Mouse (Mus musculus) CH12.LX (cell line): ENCODE measurements around the gene Il17c. TPM values are rescaled to one million over a fixed set of nuclear protein-coding genes. Genes with fewer than 3 reads are reported as not detected.

Source experiments
- DNase-seq: peaks from one replicate; pipeline ENCODE4 v3.0.0-alpha.2; 2013; ENCODE audit errors: extremely low read depth
- H3K27ac ChIP-seq: 2 replicates; pipeline ENCODE4 v1.5.1; 2012; ENCODE audit warnings: low read depth, mild to moderate bottlenecking, control low read depth, moderate library complexity; ENCODE audit not compliant: insufficient read depth
- H3K27me3 ChIP-seq: replicated peaks from 2 replicates; pipeline ENCODE3; 2012; ENCODE audit warnings: inconsistent platforms
- H3K36me3 ChIP-seq, 2 experiments: replicated peaks in 1 of 2; 2 replicates each; pipeline versions ENCODE3 to v1.6.1; 2012; ENCODE audit warnings: inconsistent platforms in 1 of 2, low read length in 1 of 2, mild to moderate bottlenecking in 1 of 2, mixed read lengths in 1 of 2, moderate library complexity in 1 of 2; ENCODE audit not compliant: control insufficient read depth in 1 of 2, insufficient read depth in 1 of 2
- H3K4me1 ChIP-seq, 2 experiments: 2 replicates each; pipeline ENCODE4 v1.6.1; 2012; ENCODE audit warnings: inconsistent platforms in 1 of 2, moderate library complexity in 1 of 2; ENCODE audit not compliant: insufficient read depth in 2 of 2, control insufficient read depth in 1 of 2
- H3K4me2 ChIP-seq: 2 replicates; pipeline ENCODE4 v1.6.1; 2012; ENCODE audit warnings: low read depth, mild to moderate bottlenecking, control low read depth; ENCODE audit not compliant: poor library complexity, insufficient read depth, severe bottlenecking
- H3K4me3 ChIP-seq, 3 experiments: fragments of 150-350 bp in 1 of 3; sonication (generic) in 1 of 3; replicated peaks in 1 of 3; 2 replicates each; pipeline versions ENCODE3 to v1.5.1; 2011 to 2012; ENCODE audit warnings: low read depth in 2 of 3, low read length in 2 of 3, mild to moderate bottlenecking in 2 of 3, moderate library complexity in 2 of 3, control low read depth in 1 of 3, improper control_type of control experiment in 1 of 3, inconsistent platforms in 1 of 3, mixed read lengths in 1 of 3; ENCODE audit not compliant: poor library complexity in 1 of 3
- H3K79me2 ChIP-seq: replicated peaks from 2 replicates; pipeline ENCODE4 v1.6.1; 2012; ENCODE audit warnings: mild to moderate bottlenecking, moderate library complexity; ENCODE audit not compliant: control insufficient read depth, poor library complexity, insufficient read depth, severe bottlenecking; ENCODE audit errors: extremely low read depth
- H3K9ac ChIP-seq: 2 replicates; pipeline ENCODE4 v1.6.1; 2012; ENCODE audit warnings: low read depth, mild to moderate bottlenecking, control low read depth, moderate library complexity; ENCODE audit not compliant: insufficient read depth
- H3K9me3 ChIP-seq: replicated peaks from 2 replicates; pipeline ENCODE3; 2012; ENCODE audit warnings: low read length, inconsistent platforms, mixed read lengths
- CHD2 ChIP-seq: IDR thresholded peaks from 2 replicates; pipeline ENCODE4 v1.6.1; 2011; ENCODE audit warnings: low read length, improper control_type of control experiment
- EP300 ChIP-seq: IDR thresholded peaks from 2 replicates; pipeline ENCODE4 v1.6.1; 2011; ENCODE audit warnings: low read length, improper control_type of control experiment
- ETS1 ChIP-seq: conservative IDR thresholded peaks from 2 replicates; pipeline ENCODE4 v1.6.1; 2012; ENCODE audit warnings: low read depth, mild to moderate bottlenecking, inconsistent platforms, low read length, improper control_type of control experiment, moderate library complexity
- IRF4 ChIP-seq: IDR thresholded peaks from 2 replicates; pipeline ENCODE4 v1.6.1; 2014; ENCODE audit warnings: low read depth, mild to moderate bottlenecking, inconsistent platforms, low read length, improper control_type of control experiment
- JUN ChIP-seq: IDR thresholded peaks from 2 replicates; pipeline ENCODE4 v1.6.1; 2011; ENCODE audit warnings: low read depth, mild to moderate bottlenecking, low read length, improper control_type of control experiment, moderate library complexity; ENCODE audit not compliant: insufficient read depth
- JUND ChIP-seq: conservative IDR thresholded peaks from 2 replicates; pipeline ENCODE4 v1.6.1; 2011; ENCODE audit warnings: low read depth, low read length, improper control_type of control experiment
- MXI1 ChIP-seq: IDR thresholded peaks from 2 replicates; pipeline ENCODE4 v1.6.1; 2011; ENCODE audit warnings: mild to moderate bottlenecking, low read depth, low read length, improper control_type of control experiment
- MYC ChIP-seq: IDR thresholded peaks from 2 replicates; pipeline ENCODE4 v1.6.1; 2011; ENCODE audit warnings: low read depth, mild to moderate bottlenecking, improper control_type of control experiment, low read length
- NRF1 ChIP-seq: IDR thresholded peaks from 2 replicates; pipeline ENCODE4 v1.6.1; 2014; ENCODE audit warnings: low read depth, mild to moderate bottlenecking, inconsistent platforms, low read length, improper control_type of control experiment, moderate library complexity
- POLR2AphosphoS2 ChIP-seq: IDR thresholded peaks from 2 replicates; pipeline ENCODE4 v1.6.1; 2011; ENCODE audit warnings: low read depth, low read length, improper control_type of control experiment
- RAD21 ChIP-seq: IDR thresholded peaks from 2 replicates; pipeline ENCODE4 v1.6.1; 2011; ENCODE audit warnings: low read depth, mild to moderate bottlenecking, low read length, improper control_type of control experiment, moderate library complexity
- TBP ChIP-seq: conservative IDR thresholded peaks from 2 replicates; pipeline ENCODE4 v1.6.1; 2011; ENCODE audit warnings: low read depth, low read length, improper control_type of control experiment
- USF1 ChIP-seq: IDR thresholded peaks from 2 replicates; pipeline ENCODE4 v1.6.1; 2014; ENCODE audit warnings: low read depth, mild to moderate bottlenecking, inconsistent platforms, low read length, improper control_type of control experiment
- dilution Hi-C: fragments of 300-500 bp; cut with MboI; formaldehyde crosslinking; loops from 2 replicates; pipeline ENCODE4 v1.14.3; 2020; ENCODE audit warnings: low sequenced_read_pairs; ENCODE audit not compliant: extremely low pct_unique_long_range_greater_than_20kb, extremely low pct_ligation_motif_present
- in situ Hi-C: fragments of 300-500 bp; cut with MboI; formaldehyde crosslinking; loops from 3 replicates; pipeline ENCODE4 v1.14.3; 2019; ENCODE audit warnings: low sequenced_read_pairs, low pct_ligation_motif_present, low pct_unique_long_range_greater_than_20kb, mixed read lengths
- polyA plus RNA-seq: library from polyadenylated mRNA; unstranded; fragments of >175 nt; gene quantifications from 2 replicates; pipeline ENCODE4 v1.2.1, GENCODE M21; 2012; ENCODE audit warnings: low read depth; ENCODE audit not compliant: insufficient read length
- total RNA-seq, 2 experiments: library from RNA; depleted of rRNA; stranded (reverse); fragments of 300-350 nt in 1 of 2; fragments of >200 nt in 1 of 2; gene quantifications; 2 replicates each; pipeline ENCODE4 v1.2.3; 2012 to 2014

The Il17c gene
- total and polyA plus RNA-seq, 3 experiments = 0.33 TPM; not detected in 2

- H3K27me3 ChIP-seq = no peaks in the 10 kb centered on the region
- H3K36me3 ChIP-seq = peaks cover 23 to 84% of the 10 kb centered on the region in 2 experiments
- H3K4me2 ChIP-seq = no peak overlapping the region
- peaks cover 9 to 21% of the 10 kb centered on the region in 2 experiments for H3K4me1 ChIP-seq
- H3K9me3 ChIP-seq = no peaks in the 10 kb centered on the region
- H3K27ac ChIP-seq = no peak overlapping the region
- H3K4me3 ChIP-seq = no peak overlapping the region
- in situ Hi-C loops = no loop called here
- dilution Hi-C loops = no loop called here
- no peak overlapping the region for H3K9ac ChIP-seq
- DNase-seq = no peak
- H3K79me2 ChIP-seq = peaks cover 3% of the 10 kb centered on the region; the same call in 1 of the 2 replicates
- TF ChIP-seq MXI1 = no peak
- TF ChIP-seq IRF4 = no peak
These were observed 48.1 kb downstream of the Il17c start for GRCm38 (mm10) chr8:122469965-122470364.

GRCm38 (mm10) chr8:122470691-122471090 lies 48.9 kb downstream of the Il17c start:
- Histone ChIP-seq H3K4me1 (peaks cover 10 to 24% of the 10 kb centered on the region in 2 experiments), H3K36me3 (peaks cover 23 to 76% of the 10 kb centered on the region in 2 experiments), H3K9ac (no peak overlapping the region), H3K9me3 (no peaks in the 10 kb centered on the region), H3K79me2 (peaks cover 7% of the 10 kb centered on the region; the same call in 1 of the 2 replicates)
- dilution Hi-C loops = no loop called here
- DNase-seq = no peak
- TF ChIP-seq RAD21 (no peak), NRF1 (no peak), POLR2AphosphoS2 (no peak), JUN (no peak), ETS1 (no peak), CHD2 (no peak), EP300 (no peak), MYC (no peak), TBP (no peak), USF1 (no peak), JUND (no peak)
- TF ChIP-seq, all 38 proteins: peak for 0
- Histone ChIP-seq H3K4me2 (no peak overlapping the region), H3K27me3 (no peaks in the 10 kb centered on the region), H3K27ac (no peak overlapping the region), H3K4me3 (no peak overlapping the region)
- in situ Hi-C loops = no loop called here

Other genes starting within 250 kb of the Il17c start
- 30.1 and 31.0 TPM in 2 replicates for gene Zfpm1, start 139.9 kb upstream of the Il17c start, total RNA-seq (2012; rRNA removed)
- 11.0 and 11.3 TPM in 2 replicates for gene Zfpm1, start 139.9 kb upstream of the Il17c start, total RNA-seq (2014; rRNA removed)
- 63.5 and 68.4 TPM in 2 replicates for gene Zfpm1, start 139.9 kb upstream of the Il17c start, polyA plus RNA-seq
- 0.25 and 0.46 TPM in 2 replicates for gene Trhr2, start 61.3 kb upstream of the Il17c start, total RNA-seq (2012; rRNA removed)
- gene Trhr2, start 61.3 kb upstream of the Il17c start, total RNA-seq (2014; rRNA removed) = not detected in 2 replicates
- 0.42 and 0.51 TPM in 2 replicates for gene Trhr2, start 61.3 kb upstream of the Il17c start, polyA plus RNA-seq
- 58.5 and 66.0 TPM in 2 replicates for gene Zc3h18, start 45.4 kb upstream of the Il17c start, total RNA-seq (2012; rRNA removed)
- gene Zc3h18, start 45.4 kb upstream of the Il17c start, total RNA-seq (2014; rRNA removed) = 34.6 and 36.3 TPM in 2 replicates
- gene Zc3h18, start 45.4 kb upstream of the Il17c start, polyA plus RNA-seq = 81.6 and 83.0 TPM in 2 replicates
- 978 and 1,119 TPM in 2 replicates for gene Cyba, start 10.9 kb downstream of the Il17c start, total RNA-seq (2012; rRNA removed)
- gene Cyba, start 10.9 kb downstream of the Il17c start, total RNA-seq (2014; rRNA removed) = 450 and 466 TPM in 2 replicates
- gene Cyba, start 10.9 kb downstream of the Il17c start, polyA plus RNA-seq = 848 and 1,050 TPM in 2 replicates
- 42.5 and 54.0 TPM in 2 replicates for gene Mvd, start 21.4 kb downstream of the Il17c start, total RNA-seq (2012; rRNA removed)
- 56.2 and 80.3 TPM in 2 replicates for gene Mvd, start 21.4 kb downstream of the Il17c start, total RNA-seq (2014; rRNA removed)
- gene Mvd, start 21.4 kb downstream of the Il17c start, polyA plus RNA-seq = 47.3 and 50.3 TPM in 2 replicates
- 0.47 and 1.0 TPM in 2 replicates for gene Snai3, start 38.7 kb downstream of the Il17c start, total RNA-seq (2012; rRNA removed)
- gene Snai3, start 38.7 kb downstream of the Il17c start, total RNA-seq (2014; rRNA removed) = 0.28 and 0.44 TPM in 2 replicates
- 0.19 and 0.49 TPM in 2 replicates for gene Snai3, start 38.7 kb downstream of the Il17c start, polyA plus RNA-seq
- 8.5 and 9.1 TPM in 2 replicates for gene Rnf166, start 54.0 kb downstream of the Il17c start, total RNA-seq (2012; rRNA removed)
- gene Rnf166, start 54.0 kb downstream of the Il17c start, total RNA-seq (2014; rRNA removed) = 6.5 and 7.7 TPM in 2 replicates
- 12.9 and 13.0 TPM in 2 replicates for gene Rnf166, start 54.0 kb downstream of the Il17c start, polyA plus RNA-seq
- gene Ctu2, start 54.1 kb downstream of the Il17c start, total RNA-seq (2012; rRNA removed) = 40.4 and 55.7 TPM in 2 replicates
- 23.8 and 27.9 TPM in 2 replicates for gene Ctu2, start 54.1 kb downstream of the Il17c start, total RNA-seq (2014; rRNA removed)
- gene Ctu2, start 54.1 kb downstream of the Il17c start, polyA plus RNA-seq = 63.1 and 80.6 TPM in 2 replicates
- gene Piezo1, start 129.3 kb downstream of the Il17c start, total RNA-seq (2012; rRNA removed) = 52.1 and 59.7 TPM in 2 replicates
- 15.1 and 21.1 TPM in 2 replicates for gene Piezo1, start 129.3 kb downstream of the Il17c start, total RNA-seq (2014; rRNA removed)
- gene Piezo1, start 129.3 kb downstream of the Il17c start, polyA plus RNA-seq = 26.5 and 41.6 TPM in 2 replicates
- 50.0 and 53.7 TPM in 2 replicates for gene Cdt1, start 146.0 kb downstream of the Il17c start, total RNA-seq (2012; rRNA removed)
- gene Cdt1, start 146.0 kb downstream of the Il17c start, total RNA-seq (2014; rRNA removed) = 46.0 and 54.2 TPM in 2 replicates
- gene Cdt1, start 146.0 kb downstream of the Il17c start, polyA plus RNA-seq = 57.6 and 67.3 TPM in 2 replicates
- 524 and 653 TPM in 2 replicates for gene Aprt, start 154.9 kb downstream of the Il17c start, total RNA-seq (2012; rRNA removed)
- 453 and 516 TPM in 2 replicates for gene Aprt, start 154.9 kb downstream of the Il17c start, total RNA-seq (2014; rRNA removed)
- 543 and 561 TPM in 2 replicates for gene Aprt, start 154.9 kb downstream of the Il17c start, polyA plus RNA-seq
- gene Galns, start 189.4 kb downstream of the Il17c start, total RNA-seq (2012; rRNA removed) = 19.8 and 25.6 TPM in 2 replicates
- 13.2 and 16.4 TPM in 2 replicates for gene Galns, start 189.4 kb downstream of the Il17c start, total RNA-seq (2014; rRNA removed)
- gene Galns, start 189.4 kb downstream of the Il17c start, polyA plus RNA-seq = 23.5 and 25.6 TPM in 2 replicates
- gene Trappc2l, start 189.6 kb downstream of the Il17c start, total RNA-seq (2012; rRNA removed) = 64.2 and 67.0 TPM in 2 replicates
- gene Trappc2l, start 189.6 kb downstream of the Il17c start, total RNA-seq (2014; rRNA removed) = 10.1 and 15.7 TPM in 2 replicates
- 36.0 and 38.8 TPM in 2 replicates for gene Trappc2l, start 189.6 kb downstream of the Il17c start, polyA plus RNA-seq
- not detected in 2 replicates for gene Pabpn1l, start 200.7 kb downstream of the Il17c start, total RNA-seq (2012; rRNA removed)
- gene Pabpn1l, start 200.7 kb downstream of the Il17c start, total RNA-seq (2014; rRNA removed) = not detected in 2 replicates
- gene Pabpn1l, start 200.7 kb downstream of the Il17c start, polyA plus RNA-seq = not detected in 2 replicates